Mouse (Mus musculus): Measurements from ENCODE around the gene Gm10160. TPM values are rescaled to one million over a fixed set of nuclear protein-coding genes. Genes with fewer than 3 reads are reported as not detected.
"Not testable (repeated sequence)": the region's sequence is repeated elsewhere in the genome, so short reads cannot be mapped to it uniquely, and the experiment has no call there.

The Gm10160 gene
- total RNA-seq, 2 experiments from 2014 or later, result not detected

GRCm38 (mm10) chr7:81858968-81859721, 3.6 kb upstream of the Gm10160 start, which contains the start of gene Tm6sf1:
Tm6sf1 (plus strand) TSS chr7:81859001.
- DNase-seq (ENCODE audit: low spot score in 2 of 2), result peak in 1 of 2 experiments; percentile 43

GRCm38 (mm10) chr7:81858236-81858635, 2.6 kb upstream of the Gm10160 start:
- no peak for DNase-seq (ENCODE audit: low spot score in 2 of 2)

GRCm38 (mm10) chr7:81856221-81856620, 627 bp upstream of the Gm10160 start:
- DNase-seq (ENCODE audit: low spot score in 2 of 2), result no peak

GRCm38 (mm10) chr7:81854568-81855307, 856 bp downstream of the Gm10160 start:
- no peak for DNase-seq (ENCODE audit: low spot score in 2 of 2)

GRCm38 (mm10) chr7:81851706-81852105, 3.9 kb downstream of the Gm10160 start:
- no peak for DNase-seq (ENCODE audit: low spot score in 2 of 2)

GRCm38 (mm10) chr7:81850171-81850570, 5.4 kb downstream of the Gm10160 start:
- no peak for DNase-seq (ENCODE audit: low spot score in 2 of 2)

- DNase-seq (ENCODE audit: low spot score in 2 of 2), result no peak
Observed at GRCm38 (mm10) chr7:81849633-81850032, 6.0 kb downstream of the Gm10160 start.

GRCm38 (mm10) chr7:81849214-81849613, 6.4 kb downstream of the Gm10160 start:
- no peak for DNase-seq (ENCODE audit: low spot score in 2 of 2)

- DNase-seq (ENCODE audit: low spot score in 2 of 2), result no peak
Observed at GRCm38 (mm10) chr7:81847777-81848176, 7.8 kb downstream of the Gm10160 start.

- DNase-seq (ENCODE audit: low spot score in 2 of 2), result no peak
Observed at GRCm38 (mm10) chr7:81847010-81847409, 8.6 kb downstream of the Gm10160 start.

GRCm38 (mm10) chr7:81846008-81846407, 9.6 kb downstream of the Gm10160 start:
- DNase-seq (ENCODE audit: low spot score in 2 of 2), result no peak

- no peak for DNase-seq (ENCODE audit: low spot score in 2 of 2)
Observed at GRCm38 (mm10) chr7:81845313-81845712, 10.3 kb downstream of the Gm10160 start.

- no peak for DNase-seq (ENCODE audit: low spot score in 2 of 2)
Observed at GRCm38 (mm10) chr7:81844801-81845200, 10.8 kb downstream of the Gm10160 start.

GRCm38 (mm10) chr7:81843903-81844302, 11.7 kb downstream of the Gm10160 start:
- no peak for DNase-seq (ENCODE audit: low spot score in 2 of 2)

GRCm38 (mm10) chr7:81842998-81843397, 12.6 kb downstream of the Gm10160 start:
- DNase-seq (ENCODE audit: low spot score in 2 of 2), result no peak

- DNase-seq (ENCODE audit: low spot score in 2 of 2), result no peak
Observed at GRCm38 (mm10) chr7:81842141-81842540, 13.5 kb downstream of the Gm10160 start.

GRCm38 (mm10) chr7:81841439-81841838, 14.2 kb downstream of the Gm10160 start:
- no peak for DNase-seq (ENCODE audit: low spot score in 2 of 2)

GRCm38 (mm10) chr7:81840661-81841181, 14.9 kb downstream of the Gm10160 start:
- no peak for DNase-seq (ENCODE audit: low spot score in 2 of 2)

GRCm38 (mm10) chr7:81839746-81840145, 15.8 kb downstream of the Gm10160 start:
- no peak for DNase-seq (ENCODE audit: low spot score in 2 of 2)

- not testable (repeated sequence) for DNase-seq (ENCODE audit: low spot score in 2 of 2)
Observed at GRCm38 (mm10) chr7:81837771-81838170, 17.8 kb downstream of the Gm10160 start.

- DNase-seq (ENCODE audit: low spot score in 2 of 2), result no peak
Observed at GRCm38 (mm10) chr7:81835430-81835829, 20.2 kb downstream of the Gm10160 start.

- DNase-seq (ENCODE audit: low spot score in 2 of 2), result no peak
Observed at GRCm38 (mm10) chr7:81834847-81835246, 20.7 kb downstream of the Gm10160 start.
